Mouse (Mus musculus) kidney, adult 2 months (tissue): Measurements from ENCODE around the gene Mmp20.

Experiments used
- CTCF ChIP-seq: fragments of 200-500 bp; conservative IDR thresholded peaks from 2 replicates; pipeline ENCODE4 v1.5.1; 2011; ENCODE audit warnings: low read depth, mild to moderate bottlenecking, control low read depth, low read length, moderate library complexity, mixed read lengths; ENCODE audit not compliant: insufficient read depth, insufficient read length
- POLR2A ChIP-seq: fragments of 200-500 bp; IDR thresholded peaks from one replicate; pipeline ENCODE4 v1.6.1; 2011; ENCODE audit warnings: low read depth, low read length, control low read depth

GRCm38 (mm10) chr9:7661371-7661770 is 33.3 kb downstream of the Mmp20 start:
- no peak for TF ChIP-seq POLR2A
- TF ChIP-seq CTCF, result no peak
